8 mouse cellular contexts compared by ENCODE assay signal in the genomic region with DNA sequence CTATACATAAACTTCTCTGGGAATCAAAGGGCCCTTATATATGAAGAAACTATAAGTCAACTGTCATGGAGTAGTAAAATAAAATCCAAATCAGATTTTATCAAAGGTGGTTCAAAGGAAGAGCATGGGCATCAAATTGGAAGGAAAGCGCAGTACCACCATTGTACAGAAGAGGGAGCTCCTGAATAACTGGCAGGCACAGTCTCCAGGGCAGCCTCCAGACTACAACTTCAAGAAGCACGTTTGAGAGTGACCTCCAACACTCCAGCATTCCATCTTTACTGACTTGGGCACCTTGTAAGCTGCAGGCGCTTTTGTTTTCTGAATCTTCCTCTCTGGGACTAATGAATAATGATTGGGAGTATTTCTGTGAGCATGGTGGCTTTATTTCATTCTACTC. TPM values are rescaled to one million over a fixed set of nuclear protein-coding genes. Genes with fewer than 3 reads are reported as not detected.
DNase-seq lines count a peak whose midpoint lies in the region; ATAC-seq and TF ChIP-seq lines count a peak whose summit lies in the region.

No protein-coding gene starts in this region.

- H3K4me3 ChIP-seq in cerebellum, adult 2 months (replicated peaks; ENCODE audit: insufficient read depth, low read depth, low read length) = no peak overlapping the region
- H3K4me3 ChIP-seq in liver, embryonic 13.5 days (replicated peaks) = no peak overlapping the region

- DNase-seq in A20 (ENCODE audit: low read depth, low spot score) = peak; percentile 18
- DNase-seq in MN1 (ENCODE audit: low spot score) = peak; percentile 22
- DNase-seq in cerebellum, adult 2 months = peak; percentile 67 to 71
- peak; percentile 15 to 73 for DNase-seq in frontal cortex, postnatal 14 days (ENCODE audit: low spot score in 2 of 2)
- peak; percentile 76 for DNase-seq in kidney, adult 9 months
- peak; percentile 7 for DNase-seq in liver, embryonic 13.5 days
- peak; percentile 37 for DNase-seq in retina, adult 2 months (ENCODE audit: low read depth, low spot score)
- no peak for DNase-seq in T-cell, adult 2 months (ENCODE audit: low spot score)

- TF ChIP-seq CTCF in cerebellum, adult 2 months (IDR thresholded peaks at IDR 0.05; ENCODE audit: borderline replicate concordance, insufficient read depth, low read depth, low read length) = peak; percentile 88

- no peak for ATAC-seq in liver, embryonic 13.5 days (ENCODE audit: low read depth)

- 5% methylated on average over 3 of the region's 3 CpGs for WGBS in cerebellum, adult 2 months
- whole genome bisulfite sequencing in liver, embryonic 13.5 days (ENCODE audit: insufficient replicate concordance) = 4% methylated on average over 3 of the region's 3 CpGs

- H3K36me3 ChIP-seq in liver, embryonic 13.5 days = no peaks in the 10 kb centered on the region

- no peak overlapping the region for H3K27ac ChIP-seq in cerebellum, adult 2 months (ENCODE audit: insufficient read depth, low read length)
- H3K27ac ChIP-seq in liver, embryonic 13.5 days = no peak overlapping the region

- no peaks in the 10 kb centered on the region for H3K4me1 ChIP-seq in cerebellum, adult 2 months (ENCODE audit: control insufficient read depth, insufficient read depth, low read length)
- no peaks in the 10 kb centered on the region for H3K4me1 ChIP-seq in liver, embryonic 13.5 days (replicated peaks)

- H3K9me3 ChIP-seq in liver, embryonic 13.5 days (replicated peaks) = no peaks in the 10 kb centered on the region

- H3K27me3 ChIP-seq in cerebellum, adult 2 months (ENCODE audit: control insufficient read depth, insufficient read depth, low read length) = no peaks in the 10 kb centered on the region
- H3K27me3 ChIP-seq in liver, embryonic 13.5 days = no peaks in the 10 kb centered on the region

- no peak overlapping the region for H3K9ac ChIP-seq in liver, embryonic 13.5 days

- TF ChIP-seq POLR2A in cerebellum, adult 2 months (IDR thresholded peaks at IDR 0.05; ENCODE audit: borderline replicate concordance, insufficient read depth, low read length) = no peak

- H3K4me2 ChIP-seq in liver, embryonic 13.5 days = no peak overlapping the region

RNA-seq across cellular contexts. Expression of a gene that starts 34.5 kb away (rescaled TPM):
- polyA plus RNA-seq in cerebellum, adult 2 months (2012; rRNA removed) = 77.3 and 82.9 TPM in 2 replicates
- polyA plus RNA-seq in liver, embryonic 13.5 days (2015; fragmentation: Nextera tagmentation; extraction: Ambion mirVana) = 0.66 and 0.71 TPM in 2 replicates

RNA-seq across cellular contexts. Expression of a gene that starts 37.6 kb away (rescaled TPM):
- 1.6 and 2.2 TPM in 2 replicates for polyA plus RNA-seq in cerebellum, adult 2 months (2012; rRNA removed)
- polyA plus RNA-seq in liver, embryonic 13.5 days (2015; fragmentation: Nextera tagmentation; extraction: Ambion mirVana) = not detected in 2 replicates

Comparison
In these comparisons a context has a peak if more than half of its experiments do, and no peak if none do; other contexts are left out.
1. RNA of a gene that starts 34.5 kb away (polyA plus RNA-seq): 77.3 to 82.9 TPM in cerebellum, adult 2 months; 0.66 to 0.71 TPM in liver, embryonic 13.5 days; every median in the first group is over 10 times any median in the second.